Mouse (Mus musculus): ENCODE measurements around the gene Ndufc2.

Gene Ndufc2

DNA sequence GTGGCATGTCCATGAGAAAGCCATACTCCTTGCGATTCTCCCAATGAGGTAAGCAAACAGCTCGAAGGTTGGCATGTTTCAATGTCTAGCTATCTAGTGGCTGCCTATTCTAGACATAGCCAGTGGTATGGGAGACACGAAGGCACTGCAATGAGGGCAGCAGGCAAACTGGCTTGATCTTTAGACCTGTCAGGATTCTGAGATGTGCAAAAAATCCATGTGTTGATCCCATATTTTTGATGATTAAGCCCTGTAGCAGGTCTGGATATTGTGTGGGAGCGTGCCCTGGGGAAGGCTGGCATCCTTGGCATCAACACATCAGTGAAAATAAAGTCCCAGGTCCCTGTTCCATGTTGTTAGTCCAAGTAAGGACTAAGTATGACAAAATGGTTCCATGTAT lies 11.3 kb upstream of the Ndufc2 start:
- DNase-seq = no peak

GRCm38 (mm10) chr7:97391293-97392078 lies 8.3 kb upstream of the Ndufc2 start:
- DNase-seq = no peak

DNA sequence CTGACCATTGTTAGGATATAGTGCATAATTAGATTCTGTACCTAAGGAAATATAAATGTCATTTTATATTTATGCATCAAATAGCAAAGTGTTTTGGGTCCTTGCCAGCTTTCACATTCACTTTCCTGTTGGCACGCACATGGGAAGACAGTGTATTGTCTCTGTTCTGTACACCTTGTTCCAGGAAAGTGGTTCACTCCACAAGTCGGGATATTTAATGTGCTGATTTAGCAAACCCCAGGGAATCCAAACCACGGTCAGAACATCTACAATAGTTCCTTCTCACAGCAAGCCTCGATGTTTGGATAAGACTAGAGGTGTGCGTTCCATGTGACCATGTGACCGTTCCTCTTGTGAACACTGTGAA lies 7.7 kb upstream of the Ndufc2 start:
- no peak for DNase-seq

DNA sequence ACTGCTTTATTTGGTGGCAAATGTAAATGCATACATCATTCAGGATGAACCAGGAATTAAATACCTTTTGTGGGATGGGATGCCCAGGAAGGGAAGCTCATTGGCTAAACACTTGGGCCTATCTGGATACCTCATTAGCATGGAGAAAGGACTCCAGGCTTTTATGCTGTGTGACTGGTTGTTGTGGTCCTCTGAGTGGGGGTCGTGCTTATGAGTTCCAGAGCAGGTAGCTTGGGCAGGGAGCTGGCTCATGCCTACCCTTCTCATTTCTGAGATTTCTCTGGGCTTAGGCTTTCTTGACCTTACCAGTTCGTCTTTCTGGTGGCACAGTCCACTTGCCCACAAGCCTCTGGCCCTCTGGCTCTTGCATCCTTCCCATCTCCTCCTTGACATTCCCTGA lies 5.4 kb upstream of the Ndufc2 start:
- no peak for DNase-seq

DNA sequence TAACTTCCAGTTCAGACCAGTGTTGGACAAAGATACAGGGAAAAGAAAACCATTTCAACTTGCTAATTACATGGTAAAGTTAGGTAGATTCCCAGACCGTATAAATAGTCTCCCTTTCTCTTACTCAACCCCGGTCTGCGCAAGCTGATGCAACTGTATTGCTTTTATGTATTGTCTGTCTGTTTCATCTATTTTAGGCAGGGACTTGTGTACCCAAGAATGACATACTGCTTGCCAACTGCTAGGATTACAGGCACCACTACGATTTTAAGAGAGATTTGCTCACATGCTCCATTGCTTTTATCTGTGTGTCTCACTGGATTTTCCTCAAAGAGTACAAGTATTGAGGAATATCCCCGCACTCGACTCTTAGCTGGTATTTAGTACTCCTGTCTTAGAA lies 860 bp upstream of the Ndufc2 start:
- no peak for DNase-seq

DNA sequence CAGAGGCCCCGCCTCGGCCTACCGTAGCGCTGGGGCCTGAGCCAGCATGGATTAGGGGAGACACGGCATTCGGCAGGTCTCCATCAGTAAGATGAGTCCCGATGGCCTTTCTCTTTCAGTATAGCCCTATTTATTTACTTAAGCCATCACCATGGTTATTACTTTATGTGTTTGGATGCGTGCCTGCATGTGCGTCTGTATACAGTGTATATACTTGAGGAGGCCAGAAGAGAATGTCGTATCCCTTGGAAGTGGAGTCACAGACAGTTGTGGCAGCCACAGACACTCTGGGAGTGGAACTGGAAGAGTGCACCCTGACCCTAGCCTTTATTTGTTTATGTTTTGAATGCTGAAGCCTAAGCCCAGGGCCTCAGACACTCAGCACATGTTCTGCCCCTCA lies 7.3 kb downstream of the Ndufc2 start:
- no peak for DNase-seq

- no peak for DNase-seq
Measured at GRCm38 (mm10) chr7:97411106-97411505, 11.3 kb downstream of the Ndufc2 start.

- DNase-seq = no peak
Measured at GRCm38 (mm10) chr7:97411575-97411974, 11.8 kb downstream of the Ndufc2 start.

GRCm38 (mm10) chr7:97413981-97414380 lies 14.2 kb downstream of the Ndufc2 start:
- DNase-seq = no peak

DNA sequence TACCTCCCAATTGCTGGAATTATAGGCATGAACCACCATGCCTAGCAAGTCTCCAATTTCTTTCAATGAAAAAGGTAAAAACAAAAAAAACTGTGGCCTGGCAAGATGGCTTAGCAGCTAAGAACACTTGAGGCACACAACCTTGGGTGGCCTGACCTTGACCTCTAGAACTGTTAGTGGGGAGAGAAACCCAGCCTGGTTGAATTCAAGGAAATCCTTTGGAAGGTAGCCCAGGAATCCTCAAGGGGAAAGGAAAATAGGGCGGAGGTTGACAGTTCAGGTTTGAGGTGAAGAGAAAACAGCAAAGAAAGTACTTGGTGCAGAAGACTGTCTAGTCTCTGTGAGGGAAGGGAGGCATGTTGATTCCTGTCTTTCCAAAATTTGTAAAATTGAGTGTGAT lies 14.6 kb downstream of the Ndufc2 start:
- DNase-seq = no peak

DNA sequence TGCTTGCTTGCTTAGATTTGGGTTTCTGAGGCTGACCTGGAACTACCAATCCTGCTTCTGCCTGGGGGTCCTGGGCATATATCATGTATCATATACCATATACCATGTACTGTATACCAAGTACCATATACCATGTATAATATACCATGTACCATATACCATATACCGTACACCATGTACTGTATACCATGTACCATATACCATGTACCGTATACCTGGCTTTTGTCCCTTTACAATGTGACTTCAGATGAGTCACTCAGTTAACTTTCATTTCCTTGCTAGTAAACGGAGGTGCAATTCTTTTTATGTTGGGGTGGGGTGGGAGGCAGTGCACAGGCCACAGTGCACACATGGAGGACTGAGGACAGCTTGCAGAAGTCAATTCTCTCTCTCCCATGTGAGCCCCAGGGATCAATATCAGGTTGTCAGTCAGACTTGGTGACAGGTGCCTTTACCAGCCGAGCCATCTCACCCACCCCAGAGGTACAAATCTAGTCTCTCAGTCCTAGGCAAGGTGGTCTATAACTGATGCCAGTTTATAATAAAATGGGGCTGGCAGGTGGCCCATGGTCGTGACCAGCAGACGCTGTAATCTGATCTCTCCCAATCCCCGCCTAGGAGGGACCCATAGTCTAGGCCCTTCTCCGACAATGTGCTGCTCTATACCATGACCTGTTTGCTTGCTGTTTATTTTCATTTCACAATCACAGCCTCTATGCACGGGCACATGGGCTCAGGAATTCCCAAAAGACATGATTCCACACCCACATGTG lies 15.3 kb downstream of the Ndufc2 start:
- peak in 1 of 2 experiments; percentile 37 for DNase-seq

- peak; percentile 30 to 43 for DNase-seq
Measured at GRCm38 (mm10) chr7:97416473-97416872, 16.7 kb downstream of the Ndufc2 start.

DNA sequence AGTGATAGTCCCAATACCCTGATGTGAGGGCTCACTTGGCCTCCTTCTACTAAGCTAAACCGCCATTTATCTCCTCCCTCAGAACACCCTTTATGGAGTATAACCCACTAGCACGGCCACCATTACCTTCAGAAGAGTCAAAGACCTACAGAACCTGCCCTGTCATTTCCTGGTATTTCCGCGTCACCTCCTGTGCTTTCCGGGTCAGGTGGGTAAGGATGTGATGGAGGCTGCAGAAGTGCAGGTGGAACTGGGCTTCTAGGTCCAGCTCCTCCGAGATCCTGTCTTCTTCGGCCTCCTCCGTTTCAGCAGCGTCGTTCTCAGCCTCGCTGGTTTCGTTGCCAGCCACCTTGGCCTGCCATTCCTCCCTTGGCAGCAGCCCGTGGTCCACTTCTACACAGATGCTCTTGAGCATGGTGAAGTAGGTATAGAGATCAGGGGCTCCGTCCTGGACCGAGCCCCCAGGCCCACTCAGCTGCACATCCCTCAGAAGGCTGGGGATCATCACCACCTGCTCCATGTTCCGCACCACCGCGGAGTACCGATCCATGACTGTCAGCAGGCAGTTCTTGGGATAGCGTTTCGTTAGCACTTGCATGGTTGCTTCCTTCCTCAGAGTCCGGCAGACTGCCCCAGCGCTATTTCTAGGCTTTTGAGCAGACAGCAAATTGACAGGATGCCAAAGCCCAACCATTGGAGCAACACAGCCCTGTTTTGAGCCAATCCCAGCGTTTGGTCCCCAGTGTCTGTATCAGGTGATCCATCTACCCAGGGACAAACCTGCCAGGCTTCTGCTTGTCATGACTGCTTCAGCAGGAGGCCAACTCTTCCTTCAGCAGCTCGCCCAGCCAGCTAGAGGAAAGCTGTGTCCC lies 17.3 kb downstream of the Ndufc2 start, which contains the start of gene Thrsp:
TSS of gene Thrsp (minus strand) at position 825 of the 872 bp plus-strand sequence.
- peak; percentile 93 to 96 for DNase-seq

- DNase-seq = no peak
Measured at GRCm38 (mm10) chr7:97418717-97419116, 18.9 kb downstream of the Ndufc2 start.

- DNase-seq = no peak
Measured at GRCm38 (mm10) chr7:97419163-97419562, 19.4 kb downstream of the Ndufc2 start.

GRCm38 (mm10) chr7:97420406-97420805 lies 20.6 kb downstream of the Ndufc2 start:
- no peak for DNase-seq

DNA sequence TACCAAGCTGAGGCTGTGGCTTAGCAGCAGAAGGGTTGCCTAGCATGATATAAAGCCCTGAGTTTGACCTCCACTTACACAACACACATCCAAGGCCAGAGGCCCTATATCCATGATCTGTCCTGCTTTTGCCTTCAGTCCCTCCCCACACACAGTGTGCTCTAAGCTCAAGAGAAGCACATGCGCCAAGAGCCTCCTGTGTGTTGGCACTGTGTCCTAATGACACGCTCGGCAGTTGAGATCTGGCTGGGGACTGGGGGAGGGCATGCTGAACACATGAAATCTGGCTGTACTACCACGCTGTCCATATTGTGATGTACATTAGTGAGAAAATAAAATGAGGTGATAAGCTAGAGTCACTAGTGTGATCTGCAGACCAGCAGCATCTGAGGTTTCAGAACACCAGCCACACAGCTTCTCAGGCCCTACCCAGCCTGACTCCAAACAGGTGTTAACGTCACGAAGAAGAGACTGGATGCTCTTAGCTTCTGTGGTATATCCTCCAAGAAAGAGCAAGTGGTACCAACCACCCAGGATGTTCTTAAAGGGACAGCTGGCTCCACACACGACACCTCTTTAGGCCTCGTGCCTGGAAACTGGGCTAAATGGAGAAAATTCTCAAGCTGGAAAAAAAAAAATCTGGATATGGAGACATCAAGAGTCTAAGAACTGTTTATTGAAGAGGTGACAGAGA lies 21.3 kb downstream of the Ndufc2 start:
- DNase-seq = peak; percentile 74 to 78

GRCm38 (mm10) chr7:97423754-97424153 lies 24.0 kb downstream of the Ndufc2 start:
- DNase-seq = no peak

- DNase-seq = peak; percentile 86 to 93
Measured at GRCm38 (mm10) chr7:97424621-97425245, 24.9 kb downstream of the Ndufc2 start.

DNA sequence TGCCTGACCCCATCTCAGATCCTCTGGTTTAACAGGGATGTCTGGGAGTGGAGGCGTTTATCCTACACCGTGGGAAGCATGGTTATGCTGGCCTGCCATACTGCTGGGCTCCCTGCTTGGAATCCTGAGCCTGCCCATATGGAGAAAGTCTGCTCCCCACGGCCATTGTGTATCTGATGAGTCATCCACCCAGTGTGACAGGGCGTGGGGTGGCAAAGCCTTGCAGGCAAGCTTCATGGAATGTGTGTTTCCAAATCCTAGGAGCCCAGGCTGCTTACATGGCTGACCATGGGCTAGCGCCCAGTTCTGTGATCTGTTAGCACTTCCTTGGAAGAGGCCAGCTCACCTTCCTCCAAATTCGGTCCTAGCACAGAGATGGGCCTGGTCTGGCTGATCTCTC lies 26.8 kb downstream of the Ndufc2 start:
- peak; percentile 61 to 68 for DNase-seq

DNA sequence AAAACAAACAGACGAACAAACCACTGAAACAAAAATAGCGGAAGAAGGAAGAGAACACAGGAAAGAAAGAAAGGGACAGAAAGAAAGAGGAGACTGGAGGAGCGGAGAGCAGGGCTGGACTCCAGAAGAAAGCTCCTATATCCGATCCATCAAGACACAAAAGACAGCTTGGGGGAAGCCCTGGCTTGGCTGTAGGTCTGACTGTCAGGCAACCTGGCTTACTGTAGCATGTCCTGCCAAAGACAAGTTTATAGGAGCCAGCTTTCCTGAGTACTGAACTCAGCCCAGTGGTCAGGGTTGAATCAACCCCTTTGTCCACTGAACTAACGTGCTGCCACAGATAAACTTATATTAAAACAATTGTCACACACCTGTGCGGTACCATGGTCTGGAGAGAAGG lies 27.5 kb downstream of the Ndufc2 start:
- peak in 1 of 2 experiments; percentile 23 for DNase-seq
